Mouse (Mus musculus): ENCODE data around the gene Slc7a14.

- TF ChIP-seq EP300 (IDR thresholded peaks at IDR 0.05; ENCODE audit: low read depth) (no peak), CTCF (IDR thresholded peaks at IDR 0.05; ENCODE audit: low read depth) (no peak)
These were observed 74.0 kb downstream of the Slc7a14 start for GRCm38 (mm10) chr3:31236146-31236545.
